Mouse (Mus musculus): ENCODE measurements around the gene Spata2.

The Spata2 gene

DNA sequence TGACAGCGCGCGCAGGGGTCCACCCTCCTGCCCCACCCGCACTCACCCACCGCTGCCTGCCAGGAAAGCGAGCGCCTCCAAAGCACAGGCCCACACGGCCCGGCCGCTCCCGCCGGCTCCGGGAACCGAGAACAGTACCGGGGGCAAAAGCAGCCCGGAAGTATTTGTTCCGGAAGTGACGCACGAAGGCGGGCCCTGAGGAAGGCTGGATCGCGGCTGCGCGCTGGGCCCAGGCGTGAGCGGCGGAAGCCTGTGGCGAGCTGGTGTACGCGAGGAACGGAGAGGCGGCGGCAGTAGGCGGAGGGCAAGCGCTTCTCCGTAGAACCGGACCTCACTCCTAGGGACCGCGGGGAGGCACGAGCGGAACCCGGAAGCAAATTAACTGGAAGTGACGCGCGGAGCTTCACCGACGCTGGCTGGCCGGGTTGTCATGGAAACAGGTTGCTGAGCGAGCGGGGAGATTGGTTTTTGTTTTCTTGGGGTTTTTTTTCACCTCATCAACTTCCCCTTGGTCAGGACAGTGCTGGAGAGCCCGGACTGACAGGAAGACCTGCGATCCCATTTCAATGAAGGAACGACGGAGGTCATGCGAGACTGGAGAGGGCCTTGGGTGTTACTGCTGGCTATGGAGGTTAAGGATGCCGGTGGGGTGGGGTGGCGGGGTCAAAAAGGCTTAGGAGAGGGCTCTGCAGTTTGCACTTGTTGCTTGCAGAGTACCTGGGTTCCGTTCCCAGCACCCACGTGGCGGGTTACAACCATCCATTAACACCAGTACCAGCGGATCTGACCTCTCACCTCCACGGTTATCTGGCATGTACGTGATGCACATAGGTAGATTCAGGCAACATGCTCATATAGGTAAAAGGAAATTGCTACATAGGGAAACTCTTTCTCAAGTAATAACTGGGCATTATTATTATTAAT lies at the start of gene Spata2:
Spata2 (minus strand) TSS at position 175 of the 924 bp plus-strand sequence.
- DNase-seq (ENCODE audit: low read depth) = peak; percentile 93

DNA sequence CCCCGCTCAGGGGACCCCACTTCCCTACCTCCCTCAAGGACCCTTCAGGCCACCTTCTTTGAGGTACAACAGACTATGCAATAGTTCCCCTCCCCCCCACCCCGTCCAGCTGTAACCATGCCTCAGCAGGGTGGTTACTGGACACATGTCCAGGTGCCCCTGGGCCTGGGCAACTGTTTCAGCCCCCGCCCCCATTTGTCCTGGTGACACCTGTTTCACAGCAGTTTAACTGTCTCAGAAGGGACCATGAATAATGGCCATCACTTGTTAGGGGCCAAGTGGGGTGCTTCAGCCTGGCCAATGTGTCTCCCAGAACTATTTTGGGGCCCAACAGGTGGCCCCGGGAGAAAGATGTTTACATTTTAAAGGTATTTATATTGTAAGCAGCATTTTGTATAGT lies 49.7 kb upstream of the Spata2 start:
- no peak for DNase-seq (ENCODE audit: low read depth)

DNA sequence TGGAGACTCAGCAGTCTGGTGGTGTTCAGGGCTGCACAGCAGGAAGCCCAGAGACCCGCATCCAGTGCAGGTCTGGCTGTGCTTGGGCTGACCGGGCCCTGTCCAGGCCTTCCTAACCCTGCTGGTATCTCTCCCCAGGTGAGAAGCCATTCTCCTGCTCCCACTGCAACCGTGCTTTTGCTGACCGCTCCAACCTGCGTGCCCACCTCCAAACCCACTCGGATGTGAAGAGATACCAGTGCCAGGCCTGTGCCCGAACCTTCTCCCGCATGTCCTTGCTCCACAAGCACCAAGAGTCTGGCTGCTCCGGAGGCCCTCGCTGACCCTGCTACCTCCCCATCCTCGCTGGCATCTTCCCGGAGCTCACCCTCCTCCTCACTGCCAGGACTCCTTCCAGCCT lies 49.1 kb upstream of the Spata2 start:
- peak; percentile 44 for DNase-seq (ENCODE audit: low read depth)

DNA sequence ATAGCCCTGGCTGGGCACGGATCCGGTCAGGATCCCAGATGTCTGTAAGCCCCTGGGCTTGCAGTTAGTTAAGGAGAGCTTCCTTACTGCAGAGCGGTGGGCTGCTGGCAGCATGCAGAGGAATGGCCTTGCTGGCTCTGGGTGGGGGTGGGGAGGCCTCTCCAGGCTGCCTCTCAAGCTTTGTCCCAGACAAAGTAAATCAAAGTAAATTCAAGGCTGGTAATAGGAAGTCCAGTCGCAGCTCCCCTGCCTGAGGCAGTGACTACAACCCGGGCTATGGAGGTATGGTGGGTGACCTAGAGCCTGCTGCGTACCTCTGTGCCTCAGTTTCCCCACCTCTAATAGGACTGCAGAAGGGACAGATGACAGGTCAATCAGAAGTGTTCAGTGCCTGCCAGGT lies 48.6 kb upstream of the Spata2 start:
- DNase-seq (ENCODE audit: low read depth) = peak; percentile 57

DNA sequence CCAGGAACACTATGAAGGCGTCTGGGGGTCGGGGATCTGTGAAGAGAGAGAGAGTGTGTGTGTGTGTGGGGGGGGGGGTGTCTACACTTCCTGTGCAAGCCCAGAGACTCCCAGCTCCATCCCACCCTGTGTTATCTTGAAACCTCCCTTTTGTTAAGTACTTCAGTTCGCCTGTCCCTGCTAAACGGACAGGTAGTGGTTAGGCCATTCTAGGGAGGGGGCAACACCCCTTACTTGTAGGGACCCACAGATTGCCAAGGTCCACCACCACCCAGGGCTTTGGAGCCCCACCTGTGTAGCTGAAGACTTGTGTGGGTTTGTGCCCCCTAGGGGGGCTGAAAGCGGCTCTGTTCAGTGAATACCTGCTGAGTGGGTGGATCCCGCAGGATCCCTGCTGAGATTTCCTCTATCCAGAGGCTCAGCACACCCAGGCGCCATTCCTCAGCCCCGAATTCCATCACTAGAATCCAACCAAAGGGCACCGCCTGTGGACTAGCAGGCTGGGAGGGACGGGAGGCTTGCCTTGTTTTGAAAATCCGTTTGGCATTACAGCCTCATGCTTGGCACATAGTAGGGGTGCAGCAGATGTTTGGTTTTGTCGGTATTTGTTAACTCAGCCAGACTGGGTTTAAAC lies 47.9 kb upstream of the Spata2 start:
- peak; percentile 63 for DNase-seq (ENCODE audit: low read depth)

DNA sequence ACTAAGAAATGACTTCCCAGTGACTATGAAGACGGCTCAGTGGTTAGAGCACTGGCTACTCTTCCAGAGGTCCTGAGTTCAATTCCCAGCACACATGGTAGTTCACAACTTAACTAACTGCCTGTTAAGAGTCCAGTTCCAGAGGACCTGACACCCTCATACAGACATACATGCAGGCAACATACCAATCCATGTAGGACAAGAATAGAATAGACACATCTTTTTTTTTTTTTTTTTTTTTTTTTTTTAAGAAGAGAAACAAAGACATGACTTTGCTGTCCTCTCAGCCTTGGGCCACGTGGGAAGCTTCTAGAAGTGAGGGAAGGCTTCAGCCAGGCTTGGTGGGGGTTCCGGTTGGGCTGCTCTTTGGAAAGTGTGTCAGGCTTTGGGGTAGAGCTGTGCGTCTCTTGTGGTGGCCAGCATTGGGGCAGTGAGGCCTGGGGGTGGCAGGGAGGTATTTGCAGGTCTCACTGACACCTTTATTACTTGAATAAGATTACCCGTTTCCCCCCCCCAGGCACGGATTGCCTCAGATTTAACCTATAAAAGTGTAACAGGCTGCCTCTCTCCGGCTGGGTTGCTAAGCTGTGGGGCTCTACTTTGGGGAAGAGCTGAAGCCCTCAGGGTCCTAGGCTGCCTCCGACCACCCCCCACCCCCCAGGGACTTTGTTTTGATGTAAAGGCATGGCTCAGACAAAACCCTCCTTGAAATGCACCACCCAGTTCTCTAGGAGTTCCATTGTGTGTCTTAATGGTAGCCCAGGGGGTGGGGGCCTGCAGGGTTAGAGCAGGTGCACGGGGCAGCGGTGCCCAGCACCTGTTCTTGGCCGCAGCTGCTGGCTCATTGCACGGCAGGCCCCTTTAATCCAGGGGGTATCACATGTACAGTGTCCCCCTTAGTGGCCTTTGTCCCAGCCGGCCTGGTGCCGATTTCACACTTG lies 47.1 kb upstream of the Spata2 start:
- DNase-seq (ENCODE audit: low read depth) = peak; percentile 41

DNA sequence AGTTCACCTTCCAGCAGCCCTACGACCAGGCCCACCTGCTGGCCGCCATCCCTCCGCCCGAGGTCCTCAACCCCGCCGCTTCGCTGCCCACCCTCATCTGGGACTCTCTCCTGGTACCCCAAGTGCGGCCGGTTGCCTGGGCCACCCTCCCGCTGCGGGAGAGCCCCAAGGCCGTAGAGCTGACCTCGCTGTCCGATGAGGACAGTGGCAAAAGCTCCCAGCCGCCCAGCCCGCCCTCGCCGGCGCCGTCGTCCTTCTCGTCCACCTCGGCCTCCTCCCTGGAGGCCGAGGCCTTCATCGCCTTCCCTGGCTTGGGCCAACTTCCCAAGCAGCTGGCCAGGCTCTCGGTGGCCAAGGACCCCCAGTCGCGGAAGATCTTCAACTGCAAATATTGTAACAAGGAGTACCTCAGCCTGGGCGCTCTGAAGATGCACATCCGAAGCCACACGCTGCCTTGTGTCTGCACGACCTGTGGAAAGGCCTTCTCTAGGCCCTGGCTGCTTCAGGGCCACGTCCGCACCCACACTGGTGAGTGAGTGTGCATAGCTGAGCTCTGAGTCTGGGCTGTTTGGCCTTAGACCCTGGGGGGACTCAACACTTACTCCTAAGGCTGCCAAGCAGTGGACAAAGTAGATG lies 46.1 kb upstream of the Spata2 start:
- DNase-seq (ENCODE audit: low read depth) = peak; percentile 60

DNA sequence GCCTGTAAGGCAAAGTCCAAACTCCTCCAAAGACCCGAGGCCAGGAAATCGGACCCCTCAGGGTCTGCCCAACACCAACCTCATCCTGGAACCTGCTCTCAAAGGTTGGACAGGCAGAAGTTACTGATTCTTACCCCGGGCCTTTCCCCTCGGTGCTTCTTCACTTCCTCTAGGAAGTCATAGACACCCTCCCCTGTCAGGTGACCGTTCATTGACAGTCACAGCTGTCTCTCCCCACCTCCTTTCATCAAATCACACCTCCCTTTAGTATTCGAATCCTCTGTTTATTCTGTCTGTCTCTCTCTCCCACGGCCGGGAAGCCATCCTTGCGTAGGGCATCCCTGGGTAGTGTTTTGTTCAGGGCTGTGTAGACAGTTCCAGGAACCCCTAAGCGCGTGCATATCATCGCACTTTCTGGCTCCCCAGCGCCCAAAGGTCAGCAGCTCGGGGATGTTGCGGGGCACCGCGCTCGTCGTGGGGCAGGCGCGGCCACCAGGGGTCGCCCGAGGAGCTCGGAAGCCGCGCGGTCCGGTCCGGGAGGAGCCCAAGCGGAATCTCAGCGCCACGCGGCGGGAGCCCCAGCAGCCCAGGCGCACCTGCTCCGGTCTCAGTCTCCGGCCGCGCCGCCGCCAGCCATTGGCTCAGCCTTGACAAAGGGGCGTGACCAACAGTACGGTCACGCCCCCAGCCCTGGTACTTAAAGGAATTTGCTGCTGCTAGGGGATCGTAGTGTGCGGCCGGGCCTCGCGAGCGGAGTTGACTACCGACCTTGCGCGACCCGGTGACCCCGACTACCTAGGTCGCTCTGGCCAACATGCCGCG lies 45.0 kb upstream of the Spata2 start, which contains the start of gene Snai1:
Snai1 (plus strand) TSS at position 720 of the 822 bp plus-strand sequence.
- peak; percentile 99 for DNase-seq (ENCODE audit: low read depth)

DNA sequence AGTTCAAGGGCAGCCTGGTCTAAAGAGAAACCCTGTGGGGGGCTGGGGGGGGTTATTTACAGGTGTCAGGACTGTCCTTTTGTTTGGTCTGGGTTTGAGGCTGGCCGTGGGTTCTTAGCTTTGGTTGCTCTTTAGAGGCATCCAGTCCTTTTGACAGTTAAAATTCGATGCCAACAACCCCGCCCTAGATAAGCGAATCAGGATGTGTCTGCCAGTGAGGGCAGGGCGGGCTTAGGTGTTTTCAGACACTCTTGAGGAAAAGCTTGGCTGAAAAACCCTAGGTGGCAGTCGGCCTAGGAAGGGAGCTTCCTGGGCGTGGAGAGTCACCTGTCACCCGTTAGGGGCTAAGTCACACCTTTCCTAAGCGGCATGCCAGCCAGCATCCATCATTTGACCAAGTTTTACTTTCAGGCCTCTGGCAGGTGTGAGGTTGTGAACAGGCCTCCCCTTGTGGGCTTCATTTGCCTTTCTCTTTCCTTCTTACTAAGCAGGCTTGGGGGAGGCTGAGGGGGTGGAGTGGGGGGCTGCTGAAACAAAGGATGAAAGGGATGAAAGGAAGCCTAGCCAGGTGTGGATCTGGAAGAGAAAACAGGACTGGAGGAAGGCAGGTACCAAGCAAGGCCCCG lies 43.7 kb upstream of the Spata2 start:
- no peak for DNase-seq (ENCODE audit: low read depth)

DNA sequence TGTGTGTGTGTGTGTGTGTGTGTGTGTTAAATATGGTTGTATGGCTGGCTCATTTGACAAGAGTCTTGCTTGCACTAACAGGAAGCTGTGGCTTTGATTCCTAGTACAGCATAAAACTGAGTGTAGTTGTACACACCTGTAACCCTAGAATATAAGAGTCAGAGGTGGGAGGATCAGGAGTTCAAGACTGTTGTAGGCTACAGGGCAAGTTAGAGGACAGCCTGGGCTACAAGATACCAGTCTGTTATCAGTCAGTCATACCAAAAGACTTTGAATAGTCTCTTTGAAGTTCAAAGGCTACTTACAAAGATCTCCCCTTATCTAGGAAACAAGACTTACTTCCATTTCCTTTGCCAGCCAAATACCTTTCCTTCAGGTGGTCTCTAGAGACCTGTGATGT lies 41.2 kb upstream of the Spata2 start:
- no peak for DNase-seq (ENCODE audit: low read depth)

DNA sequence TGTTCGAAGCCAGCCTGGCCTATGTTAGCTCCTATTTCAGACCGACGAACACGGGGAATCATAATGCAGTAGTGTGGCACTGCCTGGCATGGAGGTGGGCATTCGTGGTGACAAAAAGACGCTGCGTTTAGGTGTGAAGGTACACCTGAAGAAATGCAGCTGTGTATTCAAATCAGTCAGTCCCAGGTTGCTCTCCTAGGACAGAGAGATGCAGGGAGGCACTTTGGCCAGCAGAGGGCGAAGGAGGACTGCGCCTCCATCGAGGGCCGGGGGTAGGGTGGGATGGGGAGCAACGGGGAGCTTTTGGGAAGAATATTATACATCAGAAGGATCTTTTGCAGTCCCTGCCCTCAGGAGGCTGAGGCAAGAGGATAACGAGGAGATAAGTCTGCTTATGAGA lies 39.4 kb upstream of the Spata2 start:
- peak; percentile 75 for DNase-seq (ENCODE audit: low read depth)

DNA sequence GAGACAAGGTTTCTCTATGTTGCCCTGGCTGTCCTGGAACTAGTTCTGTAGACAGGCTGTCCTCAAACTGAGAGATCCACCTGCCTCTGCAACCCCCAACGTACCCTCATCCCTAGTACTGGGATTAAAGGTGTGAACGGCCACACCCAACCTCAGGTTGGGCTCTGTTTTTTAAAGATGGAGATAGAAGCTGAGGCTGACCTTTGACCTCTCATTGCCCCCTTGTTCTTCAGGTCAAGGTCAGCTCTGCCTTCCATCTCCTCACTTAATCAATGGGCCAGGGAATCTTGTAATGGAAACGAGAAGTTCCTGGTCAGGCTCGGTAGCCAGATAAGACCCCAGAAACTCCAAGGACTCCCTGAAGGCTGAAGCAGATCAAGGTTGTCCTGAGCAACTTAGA lies 37.8 kb upstream of the Spata2 start:
- DNase-seq (ENCODE audit: low read depth) = no peak

DNA sequence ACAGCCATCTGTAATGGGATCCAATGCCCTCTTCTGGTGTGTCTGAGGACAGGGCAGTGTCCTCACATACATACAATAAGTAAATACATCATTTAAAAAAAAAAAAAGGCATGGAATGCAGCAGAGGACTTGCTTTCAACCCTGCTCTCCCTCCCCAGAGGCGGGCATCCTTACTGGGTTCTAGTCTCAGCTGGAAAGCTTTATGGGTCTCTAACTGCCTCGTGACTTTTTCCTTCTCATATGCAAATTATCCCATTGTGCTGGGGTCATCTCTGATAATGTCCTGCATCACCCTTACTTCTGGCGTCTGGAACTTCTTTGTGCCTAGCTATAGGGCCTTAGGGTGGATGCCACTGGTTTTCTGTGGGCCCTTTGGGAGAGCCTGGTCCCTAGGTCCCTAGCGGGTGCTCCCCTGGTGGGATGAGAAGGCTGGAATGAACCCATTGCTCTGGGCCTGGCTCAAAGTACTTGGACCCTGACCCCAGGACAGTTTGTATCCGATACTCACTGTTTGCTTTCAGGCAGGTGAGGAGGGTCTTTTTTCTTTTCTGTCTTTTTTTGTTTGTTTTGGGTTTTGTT lies 37.3 kb upstream of the Spata2 start:
- no peak for DNase-seq (ENCODE audit: low read depth)

DNA sequence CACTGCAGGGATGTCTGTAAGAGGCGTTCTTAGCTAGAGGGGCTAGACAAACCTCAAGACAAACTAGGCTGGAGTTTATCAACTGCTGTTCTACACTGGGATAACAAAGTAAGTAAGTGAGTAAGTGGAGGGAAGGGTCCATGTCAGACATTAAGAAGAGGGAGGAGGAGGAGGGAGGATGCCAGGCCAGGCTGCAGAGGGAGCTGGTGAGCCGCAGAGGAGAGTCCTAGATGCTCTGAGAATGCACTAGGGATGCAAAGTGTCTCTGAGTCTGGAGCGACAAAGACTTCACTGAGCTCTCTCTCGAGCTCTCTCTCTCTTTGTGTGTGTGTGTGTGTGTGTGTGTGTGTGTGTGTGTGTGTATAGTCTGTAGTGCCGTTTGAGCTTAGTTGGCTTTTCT lies 35.6 kb upstream of the Spata2 start:
- DNase-seq (ENCODE audit: low read depth) = no peak

DNA sequence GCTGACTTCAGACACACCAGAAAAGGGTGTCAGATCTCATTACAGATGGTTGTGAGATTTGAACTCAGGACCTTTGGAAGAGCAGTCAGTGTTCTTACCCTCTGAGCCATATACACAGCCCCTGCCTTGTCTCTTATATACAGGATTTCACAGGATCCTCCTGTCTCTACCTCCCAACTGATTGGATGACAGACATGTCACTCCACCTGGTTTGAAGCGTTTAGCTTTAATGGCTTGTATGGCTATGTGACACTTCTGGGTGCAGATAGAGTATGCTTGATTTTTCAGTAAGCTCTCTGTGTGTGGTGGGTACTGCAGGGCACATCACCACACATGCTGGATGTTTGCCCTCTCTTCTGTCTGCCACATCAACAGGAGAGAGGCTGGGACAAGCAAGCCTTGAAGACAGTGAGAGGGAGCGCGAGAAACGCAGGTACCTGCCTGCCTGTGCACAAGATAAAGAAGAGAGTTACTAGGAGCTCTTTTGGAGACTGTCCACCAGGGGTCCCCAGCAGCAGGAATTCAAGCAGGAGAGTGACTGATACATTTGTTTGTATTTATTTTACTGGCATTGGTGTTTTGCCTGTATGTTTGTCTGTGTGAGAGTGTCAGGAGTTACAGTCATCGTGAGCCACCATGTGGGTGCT lies 27.0 kb upstream of the Spata2 start:
- peak; percentile 37 for DNase-seq (ENCODE audit: low read depth)

DNA sequence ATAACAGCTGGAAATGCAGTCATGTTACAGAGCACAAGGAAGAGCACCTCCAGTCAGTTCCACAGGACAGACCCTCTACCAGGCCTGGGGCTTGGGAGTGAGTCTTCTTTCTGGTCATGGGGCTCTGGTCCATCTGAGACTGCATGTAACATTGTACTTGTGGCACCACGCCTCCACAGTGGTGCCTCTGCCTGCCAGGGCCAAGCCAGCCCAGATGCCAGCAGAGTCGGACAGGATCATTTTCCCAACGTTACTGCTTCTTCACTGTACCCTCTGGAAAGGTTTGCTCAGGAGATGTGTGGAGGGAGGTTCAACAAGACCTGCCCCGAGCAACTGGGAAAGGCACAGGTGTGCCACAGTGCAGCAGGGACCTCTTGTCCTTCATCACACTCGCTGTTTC lies 23.0 kb upstream of the Spata2 start:
- DNase-seq (ENCODE audit: low read depth) = no peak

DNA sequence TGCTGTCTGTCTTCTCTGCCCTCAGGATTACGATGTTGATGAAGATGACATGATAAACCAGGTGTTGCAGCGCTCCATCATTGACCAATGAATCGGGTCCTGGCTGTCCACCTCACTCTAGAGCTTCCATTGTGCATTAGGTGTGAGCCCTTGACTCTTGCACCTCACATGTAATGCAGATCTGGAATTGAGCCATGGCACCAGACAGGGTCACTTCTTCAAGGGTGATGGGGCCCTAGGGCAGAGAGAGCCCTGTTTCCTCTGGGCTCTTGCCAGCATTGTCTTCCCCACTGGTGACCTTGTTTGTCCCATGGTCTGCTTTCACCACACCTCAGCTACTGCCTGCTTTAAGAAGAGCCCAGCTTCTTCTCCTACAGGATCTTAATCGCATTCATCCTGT lies 22.0 kb upstream of the Spata2 start:
- DNase-seq (ENCODE audit: low read depth) = no peak

DNA sequence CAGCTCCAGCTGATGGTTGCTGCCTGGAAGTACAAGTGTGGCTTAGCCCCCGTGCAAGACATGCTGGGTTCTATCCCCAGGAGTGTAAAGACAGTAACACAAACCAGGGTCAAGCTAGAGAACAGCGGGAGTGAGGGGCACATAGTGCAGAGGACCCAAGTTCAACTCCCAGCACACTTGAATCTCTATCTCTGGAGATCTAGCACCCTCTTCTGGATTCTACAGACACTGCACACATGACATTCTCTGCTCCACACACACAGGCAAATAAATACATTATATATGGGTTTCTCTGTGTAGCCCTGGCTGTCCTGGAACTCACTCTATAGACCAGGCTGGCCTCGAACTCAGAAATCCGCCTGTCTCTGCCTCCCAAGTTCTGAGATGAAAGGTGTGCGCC lies 20.3 kb upstream of the Spata2 start:
- DNase-seq (ENCODE audit: low read depth) = peak; percentile 45

DNA sequence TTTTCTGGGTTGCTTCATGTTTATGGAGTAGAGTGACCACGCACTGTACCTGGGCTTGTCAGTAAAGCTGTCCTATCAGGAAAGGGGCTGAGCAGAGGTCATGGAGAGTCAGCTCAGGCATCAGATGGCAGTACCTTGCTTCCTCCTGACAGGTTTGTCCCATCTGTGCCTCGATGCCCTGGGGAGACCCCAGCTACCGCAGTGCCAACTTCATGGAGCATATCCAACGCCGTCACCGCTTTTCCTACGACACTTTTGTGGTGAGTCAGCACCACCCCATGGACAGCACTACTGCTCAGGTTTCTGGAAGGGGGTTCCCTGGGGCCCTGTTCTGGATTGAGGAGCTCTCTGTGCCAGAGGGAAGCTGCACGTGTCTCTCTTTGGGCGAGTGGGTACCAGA lies 19.7 kb upstream of the Spata2 start:
- DNase-seq (ENCODE audit: low read depth) = no peak

DNA sequence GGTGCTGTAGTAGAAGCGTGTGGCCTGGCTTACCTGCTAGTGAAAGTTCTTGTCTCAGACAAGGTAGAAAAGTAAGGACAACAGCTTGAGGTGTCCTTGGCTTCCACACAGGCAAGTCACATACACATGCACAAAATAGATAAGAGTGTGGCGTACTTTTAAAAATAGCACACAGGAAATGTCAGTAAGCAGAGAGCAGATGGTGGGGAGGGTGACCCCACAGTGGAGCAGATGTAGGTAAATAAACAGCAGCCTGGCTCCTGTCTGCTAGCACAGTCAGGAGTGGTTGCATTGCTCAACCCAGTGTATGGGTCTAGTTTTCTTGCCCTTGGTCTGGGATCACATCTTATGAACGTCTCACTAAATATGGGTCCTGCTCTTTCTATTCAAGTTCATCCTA lies 17.8 kb upstream of the Spata2 start:
- no peak for DNase-seq (ENCODE audit: low read depth)

All from NIH3T3 (cell line).